Mouse (Mus musculus) cerebellum, adult (tissue): ENCODE data around the gene Aatf.
A peak's percentile ranks its signal among the peaks of the same experiment; 100 is the strongest.

Experiments
- ATAC-seq: cut with Nextera tagmentation; 2 replicates; pipeline ENCODE4 v1.9.2; 2017; ENCODE audit warnings: mild to moderate bottlenecking, moderate library complexity, mixed read lengths; ENCODE audit not compliant: insufficient number of reproducible peaks, low FRiP score, low TSS enrichment

Aatf gene

DNA sequence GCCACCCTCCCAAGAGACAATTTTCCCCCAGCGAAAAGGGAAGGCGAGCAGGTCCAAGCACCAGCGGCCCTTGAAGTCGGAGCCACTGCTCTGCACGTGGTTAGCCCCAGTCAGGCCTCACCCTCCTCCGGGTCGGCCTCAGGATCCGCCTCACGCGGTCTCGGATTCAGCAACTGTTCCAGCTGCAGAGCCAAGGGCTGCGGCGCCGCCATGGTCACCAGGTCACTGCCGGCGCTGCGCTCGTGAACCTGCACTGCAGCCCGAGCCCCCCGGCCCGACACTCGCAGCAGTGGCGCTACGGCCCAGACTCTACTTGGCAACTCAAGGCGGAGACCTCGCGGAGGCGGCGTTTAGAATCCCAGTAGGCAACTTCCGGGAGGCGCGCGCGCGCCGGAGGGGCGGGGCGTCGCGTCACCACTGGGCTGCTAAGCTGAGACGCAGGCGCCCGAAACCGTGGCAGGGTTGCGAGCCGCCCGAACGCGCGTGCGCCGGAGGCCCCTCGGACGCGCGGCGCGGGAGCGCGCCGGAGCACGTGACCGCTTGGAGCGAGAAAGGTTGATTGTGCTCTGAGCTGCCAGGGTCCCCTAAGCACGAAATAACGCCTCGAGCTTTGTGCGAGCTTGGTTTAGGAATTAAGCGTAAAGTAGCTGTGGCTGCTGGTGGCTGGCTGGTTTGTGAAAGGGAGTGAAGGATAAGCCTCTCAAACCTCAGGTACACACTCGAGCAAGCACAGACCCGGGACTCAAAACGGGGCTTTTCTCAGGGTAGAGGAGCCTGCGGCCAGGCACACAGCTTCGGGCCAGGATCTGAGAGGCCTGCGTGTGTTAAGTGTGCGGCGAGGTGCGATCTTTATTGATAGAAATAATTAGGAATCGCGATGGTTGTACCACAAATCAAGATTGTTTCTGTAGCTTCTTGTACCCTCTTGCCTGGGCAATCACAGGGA lies at the start of gene Aatf:
Aatf (minus strand) TSS at position 352 of the 946 bp plus-strand sequence.
- peak; percentile 94 for ATAC-seq

DNA sequence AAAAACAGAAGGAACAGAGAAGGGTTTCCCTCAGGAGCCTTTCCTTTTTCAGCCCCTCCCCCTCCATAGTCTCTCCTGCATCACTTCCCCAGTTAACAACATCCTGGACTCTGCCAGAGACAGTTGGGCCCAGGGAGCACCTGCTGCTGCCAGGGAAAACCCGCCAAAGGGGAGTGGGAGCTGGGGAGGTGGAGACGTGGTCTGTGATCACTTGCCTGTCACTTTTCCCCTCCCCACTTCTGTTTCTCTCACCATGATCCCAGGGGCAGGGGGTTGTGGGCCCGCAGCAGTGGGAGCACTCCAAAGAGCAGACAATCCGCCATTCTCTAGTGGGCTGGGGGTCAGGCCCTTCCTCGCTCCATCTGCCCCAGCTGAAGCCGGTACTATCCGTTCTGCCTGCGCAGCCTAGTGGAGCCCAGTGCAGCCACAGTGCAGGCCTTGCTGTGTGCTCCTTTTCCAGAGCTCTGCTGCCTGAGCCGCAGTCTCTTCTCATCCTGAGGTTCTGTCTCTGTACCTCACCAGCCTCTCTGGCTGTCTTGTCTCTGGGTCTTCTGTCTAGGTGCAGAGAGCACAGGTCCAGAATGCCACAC lies 49.5 kb upstream of the Aatf start:
- ATAC-seq = no peak

DNA sequence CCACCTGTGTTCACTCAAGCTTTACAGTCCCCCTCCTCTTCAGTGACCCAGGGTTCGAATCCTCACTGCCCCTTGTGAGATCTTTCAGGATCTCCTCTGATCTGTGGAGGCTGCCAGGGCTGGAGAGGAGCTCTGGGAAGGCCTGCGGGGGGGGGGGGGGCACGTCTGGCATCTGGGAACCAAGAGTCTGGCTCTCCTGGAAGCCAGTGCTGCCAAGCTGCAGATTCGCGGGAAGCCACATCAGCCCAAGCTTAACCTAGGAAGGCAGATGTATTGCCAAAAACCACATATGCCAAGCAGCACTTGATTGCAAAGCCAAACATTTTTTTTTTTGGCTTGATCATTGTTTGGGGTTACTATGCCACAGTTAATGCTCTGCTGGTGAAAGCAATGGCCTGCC lies 48.2 kb upstream of the Aatf start:
- no peak for ATAC-seq

DNA sequence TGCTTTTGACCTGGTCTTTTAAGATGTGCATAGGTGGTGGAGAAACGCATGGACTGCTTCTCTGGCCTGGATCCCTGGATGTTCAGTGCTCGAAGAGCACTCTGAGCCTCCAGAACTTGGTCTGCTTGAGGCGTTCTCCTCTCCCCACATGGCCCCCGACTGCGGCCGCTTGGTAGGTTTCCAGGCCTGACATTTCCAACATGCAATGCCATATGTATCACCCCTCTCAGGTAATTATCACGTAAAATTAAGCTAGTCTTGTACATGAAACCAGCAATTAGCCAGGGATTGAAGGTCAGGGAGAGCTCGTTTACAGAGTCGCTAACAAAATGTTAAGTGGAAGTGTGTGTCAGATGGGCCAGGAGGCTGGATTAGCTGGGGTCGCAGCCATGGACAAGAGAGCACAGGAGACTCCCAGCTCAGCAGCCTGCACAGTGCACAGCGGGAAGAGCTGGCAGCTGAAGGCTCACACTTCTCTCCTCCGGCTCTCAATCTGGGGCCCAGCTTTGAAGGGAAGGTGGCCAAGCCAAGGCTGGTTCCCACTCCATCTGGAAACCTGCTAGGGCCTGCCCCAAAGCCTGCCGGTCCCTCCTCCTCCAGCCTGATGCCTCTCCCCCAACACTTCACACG lies 40.6 kb upstream of the Aatf start:
- peak; percentile 52; the same call in 1 of the 2 replicates for ATAC-seq

DNA sequence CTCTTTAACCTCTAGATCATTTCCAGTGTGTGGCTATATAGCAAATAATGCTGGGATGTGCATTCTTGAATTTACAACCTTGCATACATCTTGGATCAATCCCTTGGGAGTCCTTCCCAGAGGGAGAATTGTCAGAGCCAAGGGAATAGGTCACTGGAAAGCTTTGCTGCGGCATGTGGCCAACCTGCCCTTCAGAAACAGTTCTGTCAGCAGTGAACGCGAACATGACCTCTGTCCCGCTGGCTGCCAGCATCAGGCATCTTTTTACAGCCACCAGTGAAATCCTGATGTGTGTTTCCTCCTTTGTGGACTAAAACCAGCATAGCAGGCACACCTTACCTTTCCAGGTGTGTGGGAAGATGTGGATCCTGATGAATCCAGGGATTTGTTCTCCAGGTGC lies 38.0 kb upstream of the Aatf start:
- no peak for ATAC-seq

DNA sequence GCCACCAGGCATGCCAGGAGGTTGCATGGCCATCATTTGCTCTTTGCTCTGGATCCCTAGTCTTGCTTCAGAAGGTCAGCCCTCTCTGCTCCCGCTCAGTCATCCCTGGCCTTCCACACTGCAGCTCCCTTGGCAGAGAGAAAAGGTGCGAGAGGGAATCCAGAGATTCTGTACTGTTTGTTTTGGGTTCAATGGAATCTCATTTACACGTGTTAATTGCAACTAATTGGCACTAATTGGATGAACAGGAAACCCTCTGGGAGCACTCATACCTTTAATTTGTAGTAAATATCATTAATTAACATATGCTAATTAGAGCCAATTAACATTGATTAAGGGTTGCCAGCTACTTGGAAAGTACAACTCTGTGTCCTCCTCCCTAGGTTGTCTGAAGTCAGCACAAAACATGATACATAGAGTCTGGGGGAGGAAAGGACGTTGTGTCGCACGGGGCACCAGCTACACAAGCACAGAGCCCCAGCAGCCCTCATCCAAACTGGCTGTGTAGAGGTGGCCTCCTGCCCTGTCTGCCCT lies 36.0 kb upstream of the Aatf start:
- ATAC-seq = no peak

DNA sequence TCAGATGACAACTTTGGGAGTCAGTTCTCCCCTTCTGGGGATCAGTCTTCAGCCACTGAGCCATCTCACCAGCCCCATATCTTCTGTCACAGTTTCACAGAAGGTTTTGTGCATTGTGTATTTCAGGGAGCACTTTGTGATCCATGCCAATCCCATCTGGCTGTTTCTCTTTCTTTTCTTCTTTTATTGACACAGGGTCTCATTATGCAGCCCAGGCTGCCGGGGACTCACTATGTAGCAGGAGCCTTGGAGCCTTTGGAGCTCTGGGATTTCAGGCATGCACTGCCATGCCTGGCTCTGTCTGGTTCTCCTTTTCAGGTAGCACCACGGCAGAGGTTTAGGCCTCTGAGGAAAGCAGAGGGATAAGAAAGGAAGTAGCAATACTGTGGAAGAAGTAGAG lies 35.0 kb upstream of the Aatf start:
- no peak for ATAC-seq

DNA sequence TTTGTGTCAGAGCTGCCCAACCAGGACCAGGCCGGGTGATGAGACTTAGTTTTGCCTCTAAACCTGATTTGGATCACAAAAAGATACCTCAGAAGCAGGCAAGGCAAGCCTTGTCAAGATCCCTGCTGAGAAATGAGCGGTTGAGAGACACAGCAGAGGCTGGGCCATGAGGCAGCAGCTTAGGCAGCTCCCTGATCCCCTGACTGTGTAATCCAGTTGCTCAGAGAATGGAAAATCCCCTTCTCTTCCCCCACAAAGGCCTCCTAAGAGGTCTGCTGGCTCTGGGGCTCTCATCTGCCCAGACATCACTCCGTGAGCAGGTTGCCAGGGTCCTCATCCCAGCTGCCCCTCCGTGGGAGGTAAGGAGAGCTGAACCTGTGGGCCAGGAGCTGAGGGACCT lies 26.7 kb upstream of the Aatf start:
- no peak for ATAC-seq

DNA sequence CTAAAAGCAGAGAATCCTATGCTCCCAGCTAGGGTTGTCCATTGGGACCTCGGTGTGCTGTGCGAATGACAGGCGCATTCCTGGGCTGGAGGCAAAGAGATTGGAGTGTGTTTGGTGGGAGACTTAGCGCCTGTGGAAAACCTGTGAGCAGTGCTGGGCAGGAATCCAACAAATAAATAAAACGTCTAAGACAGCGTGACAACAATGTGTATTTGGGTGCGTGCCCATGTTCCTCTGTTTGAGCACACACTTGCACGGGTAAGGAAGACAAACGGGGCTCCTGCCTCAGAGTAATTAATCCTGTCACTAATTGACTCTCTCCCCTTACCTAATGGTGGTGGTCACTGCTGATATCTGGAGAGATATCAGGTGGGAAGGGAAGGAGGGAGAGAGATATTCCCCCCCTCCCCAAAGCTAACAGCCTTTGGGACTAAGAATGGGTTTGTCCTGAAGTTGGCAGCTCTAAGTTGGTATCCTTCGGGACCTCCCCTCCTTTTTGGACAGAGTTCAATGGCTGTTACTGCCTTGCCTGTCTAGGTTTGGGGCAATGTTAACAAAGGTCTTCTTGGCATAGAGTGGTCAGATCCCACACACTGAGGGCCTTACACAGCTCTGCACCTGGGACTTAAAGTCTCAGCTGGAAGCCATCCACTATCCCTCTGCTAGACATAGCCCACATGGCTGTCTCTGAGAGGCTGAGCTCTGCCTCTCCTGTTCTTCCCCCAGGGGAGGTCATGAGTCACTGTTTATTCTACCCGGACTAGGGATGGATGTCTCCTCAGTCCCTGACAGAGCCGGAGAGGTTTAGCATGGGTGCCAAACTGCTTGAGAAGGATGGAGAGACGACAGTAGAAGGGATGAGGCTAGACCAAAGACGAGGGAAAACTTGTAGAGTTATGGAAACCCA lies 16.7 kb upstream of the Aatf start:
- ATAC-seq = no peak

DNA sequence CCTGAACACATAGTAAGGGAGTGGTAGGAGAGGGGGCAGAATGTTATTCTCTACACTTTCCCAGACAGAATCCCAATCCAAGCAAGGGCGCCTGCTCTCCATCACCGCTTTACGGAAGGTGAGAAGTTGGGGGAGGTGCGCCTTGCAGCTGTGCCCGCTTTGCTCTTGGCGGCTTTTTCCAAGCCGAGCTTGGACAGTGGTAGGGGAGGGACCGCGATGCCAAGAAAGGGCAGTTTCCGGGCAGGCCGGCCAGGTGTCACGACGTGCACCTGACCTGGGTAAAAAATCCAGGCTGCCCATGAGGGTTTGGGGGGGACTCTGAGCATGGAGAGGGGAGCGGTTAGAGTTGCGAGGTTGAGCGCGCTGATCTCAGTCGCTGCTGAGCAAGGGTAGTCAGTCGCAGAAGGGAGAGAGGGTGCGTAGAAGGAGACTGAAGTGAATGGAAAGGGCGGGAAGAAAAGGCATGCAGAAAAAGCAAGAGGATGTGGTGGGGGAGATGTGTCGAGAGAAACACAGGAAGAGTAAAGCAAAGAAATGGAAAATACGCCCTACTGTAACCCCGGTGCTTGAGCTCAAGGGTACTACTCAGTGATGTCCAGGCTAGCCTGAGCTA lies 15.9 kb upstream of the Aatf start:
- ATAC-seq = no peak

DNA sequence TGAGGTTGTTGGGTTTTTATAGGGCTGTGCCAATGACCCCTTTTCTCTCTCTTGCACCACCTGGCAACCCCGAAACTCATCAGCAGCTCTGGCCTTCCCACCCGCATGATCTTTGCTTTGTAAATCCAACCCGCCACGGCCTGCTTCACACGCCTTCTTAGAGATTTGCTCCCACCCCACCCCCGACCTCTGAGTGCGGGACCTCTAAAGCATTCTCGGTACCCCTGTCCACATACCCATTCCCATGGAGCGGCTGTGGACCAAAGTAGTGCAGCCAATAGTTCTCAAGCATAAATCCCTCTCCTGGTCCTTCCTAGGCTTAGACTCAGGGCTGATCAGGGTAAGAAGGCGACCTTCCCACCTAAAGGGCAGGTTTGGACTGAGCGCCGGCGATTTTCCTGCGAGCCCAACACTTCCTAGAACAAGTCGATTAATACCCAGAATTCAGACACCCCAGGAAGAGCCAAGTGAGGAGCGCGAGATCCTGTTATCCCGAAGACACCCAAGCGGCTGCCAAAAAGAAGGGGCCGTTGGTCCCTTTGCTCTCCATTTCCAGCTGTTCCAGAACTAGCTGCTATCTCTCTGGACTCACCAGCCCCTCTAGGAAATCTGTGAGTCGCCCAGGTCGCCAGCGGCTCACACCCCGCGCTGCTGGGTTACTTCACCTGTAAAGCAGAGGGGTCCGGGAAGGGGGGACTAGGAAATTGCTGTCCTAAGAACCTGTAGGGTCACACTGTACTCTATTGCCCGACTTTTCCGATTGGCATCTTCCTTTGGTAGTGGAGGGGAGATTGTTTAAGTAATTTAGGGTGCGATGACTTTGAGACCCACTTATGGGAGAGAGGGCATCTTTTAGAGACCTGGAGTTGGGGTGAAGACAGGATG lies 13.9 kb upstream of the Aatf start:
- ATAC-seq = no peak

DNA sequence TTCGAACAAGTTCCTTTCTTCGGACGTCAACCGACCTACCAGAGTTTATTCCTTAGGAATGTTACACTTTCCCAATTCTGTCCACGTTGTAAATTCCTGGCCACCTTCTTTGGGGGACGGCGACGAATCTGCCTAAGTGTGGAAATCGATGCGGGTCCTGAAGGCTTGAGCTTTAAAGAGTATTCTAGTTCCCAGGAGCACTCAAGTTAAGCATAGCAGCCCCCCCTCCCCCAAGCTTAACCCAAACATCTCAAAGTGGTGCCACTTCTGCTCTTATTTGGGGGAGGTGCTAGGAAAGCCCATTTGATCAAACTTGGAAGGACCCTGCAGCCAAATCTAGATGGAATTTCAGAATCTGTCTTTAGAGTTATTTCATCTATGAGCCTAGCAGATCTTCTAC lies 13.1 kb upstream of the Aatf start:
- ATAC-seq = no peak

DNA sequence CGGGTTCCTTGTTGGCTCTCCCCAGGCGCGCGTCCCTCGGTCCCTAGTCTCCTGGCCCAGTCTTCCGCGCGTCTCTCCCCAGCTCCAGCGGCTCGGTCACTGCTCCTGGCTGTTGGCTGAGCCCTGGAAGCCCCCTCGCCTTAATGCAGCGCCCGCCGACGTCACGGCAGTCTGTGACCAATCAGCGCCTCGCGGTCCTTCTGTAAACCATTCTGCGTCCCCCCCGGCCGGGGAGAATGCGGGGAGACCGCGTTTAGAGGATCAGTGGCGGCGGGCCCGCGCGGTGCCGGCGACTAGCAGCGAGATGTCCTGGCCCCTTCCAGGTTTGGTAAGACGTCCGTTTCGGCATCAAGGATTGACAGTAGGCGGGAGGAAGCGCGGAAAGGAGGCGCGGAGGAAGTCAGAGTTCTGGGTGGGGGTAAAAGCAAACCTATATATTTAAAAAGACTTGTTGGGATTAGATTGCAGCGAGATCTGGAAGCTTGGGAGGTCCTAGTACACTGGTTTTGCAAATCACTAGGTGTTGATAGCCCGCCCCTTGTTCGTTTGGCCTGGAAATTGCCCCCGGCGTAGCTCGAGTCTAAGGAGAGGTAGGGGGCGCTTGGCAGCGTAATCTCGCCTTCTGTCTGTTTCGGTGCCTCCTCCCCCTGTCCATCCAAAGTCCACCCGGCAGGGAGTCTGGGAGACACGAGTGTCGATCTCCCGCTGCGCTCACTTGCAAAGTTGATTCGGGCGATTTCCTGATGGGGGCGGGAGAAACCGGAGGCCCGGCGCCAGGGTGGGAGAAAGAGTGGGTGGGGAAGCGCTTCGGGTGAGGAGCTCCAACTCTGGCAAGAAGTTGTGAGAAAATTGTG lies 12.3 kb upstream of the Aatf start, which contains the start of gene Lhx1:
Lhx1 (minus strand) TSS at position 115 of the 854 bp plus-strand sequence.
- ATAC-seq = peak; percentile 68

DNA sequence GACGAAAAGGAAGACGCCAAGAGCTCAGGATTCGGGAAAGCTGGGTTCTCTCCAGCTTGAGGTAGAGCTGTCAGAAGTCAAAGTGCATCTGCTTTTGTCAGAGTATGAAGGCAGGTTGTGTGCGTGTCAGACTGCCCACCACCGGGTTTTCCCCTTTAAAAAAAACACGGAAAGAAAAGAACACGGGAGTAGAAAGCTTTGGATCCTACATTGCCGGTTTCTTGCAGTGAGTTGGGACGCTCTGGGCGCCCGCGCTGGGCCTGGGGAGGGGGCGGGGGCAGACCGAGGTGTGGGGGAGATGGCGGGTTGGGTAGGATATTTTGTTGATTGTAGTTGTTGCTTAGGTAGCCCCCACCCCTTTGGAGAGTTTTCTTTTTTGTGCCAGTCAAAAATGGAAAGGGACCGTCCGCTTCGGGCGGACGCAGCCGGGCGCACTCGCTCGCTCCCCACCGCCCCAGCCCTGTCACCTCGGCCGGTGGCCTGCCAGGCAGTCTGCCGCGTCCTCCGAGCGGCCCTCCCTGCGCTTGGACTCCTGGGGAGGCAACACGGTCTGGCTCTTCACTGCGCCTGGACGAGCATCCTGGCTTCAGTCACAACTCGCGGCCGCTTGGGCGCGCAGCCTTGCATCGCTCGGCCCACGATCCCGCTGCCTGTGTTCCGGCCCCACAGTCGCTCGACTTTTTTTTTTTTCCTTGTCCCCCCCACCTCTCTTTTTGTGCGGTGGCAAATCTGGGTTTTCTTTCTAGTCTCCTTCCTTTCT lies 11.4 kb upstream of the Aatf start:
- ATAC-seq = no peak

DNA sequence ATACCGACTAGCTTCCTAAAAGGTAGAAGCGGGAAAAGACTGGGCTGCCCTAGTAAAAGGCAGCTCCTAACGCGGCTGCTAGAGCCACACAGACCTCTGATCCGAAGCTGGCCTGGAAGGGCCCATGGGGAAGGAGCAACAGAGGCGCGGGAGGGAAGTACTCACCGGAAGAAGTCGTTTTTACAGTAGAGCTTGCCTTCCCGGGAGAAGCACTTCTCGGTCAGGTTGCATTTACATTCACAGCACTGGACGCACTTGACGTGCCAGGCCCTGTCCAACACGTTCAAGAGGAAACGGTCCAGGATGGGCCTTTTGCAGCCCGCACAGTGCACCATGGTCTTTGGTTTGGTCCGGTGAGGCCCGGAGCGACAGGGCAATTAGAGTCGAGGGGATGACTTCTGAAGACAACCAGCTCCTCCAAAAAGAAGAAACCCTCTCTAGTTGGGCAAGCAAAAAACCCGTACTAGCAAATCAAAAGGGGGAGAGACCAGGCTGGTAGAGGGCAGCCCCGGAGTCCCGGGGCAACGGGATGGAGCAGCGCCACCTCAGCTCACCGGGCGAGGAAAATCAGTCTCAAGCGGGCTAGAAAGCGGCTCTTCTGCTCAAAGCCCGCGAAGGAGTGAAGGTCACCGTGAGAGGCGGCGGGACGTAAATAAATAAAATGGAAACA lies 10.7 kb upstream of the Aatf start:
- no peak for ATAC-seq

DNA sequence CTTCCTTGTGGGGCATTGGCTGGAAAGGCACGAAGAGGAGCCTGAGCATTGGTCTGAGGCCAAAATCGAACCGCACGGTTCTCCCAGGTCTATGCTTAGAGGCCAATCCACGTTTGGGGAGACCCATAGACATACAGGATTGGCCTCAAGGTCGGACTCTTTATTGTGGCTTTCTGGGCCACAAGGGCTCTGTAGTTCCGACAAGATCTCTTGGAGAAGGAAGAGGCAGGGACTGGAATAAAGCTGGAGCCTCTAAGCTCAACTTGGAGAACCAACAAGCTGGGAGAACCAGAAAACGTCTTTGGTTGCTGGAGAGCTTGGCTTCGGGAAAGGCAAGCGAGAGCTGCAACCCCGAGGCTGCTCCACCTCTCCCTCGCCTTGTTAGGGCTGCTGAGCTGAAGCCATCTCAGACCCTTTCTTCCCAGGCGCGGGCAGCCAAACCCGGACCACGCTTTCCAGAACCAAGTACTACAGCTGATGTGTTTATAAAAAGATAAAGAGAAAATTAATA lies 10.1 kb upstream of the Aatf start:
- no peak for ATAC-seq
